Mouse (Mus musculus): ENCODE measurements at regions not wholly inside any gene's neighbourhood (a gene's known extent, or its start where the extent isn't known, plus 50 kb on each side); places are given as distances from the start of the nearest gene placed in this dataset.
"Not testable (repeated sequence)": the region's sequence is repeated elsewhere in the genome, so short reads cannot be mapped to it uniquely, and the experiment has no call there.

- no peaks in the 10 kb centered on the region for H3K27me3 ChIP-seq (ENCODE audit: poor library complexity, severe bottlenecking)
- no peaks in the 10 kb centered on the region for H3K36me3 ChIP-seq (replicated peaks)
- H3K4me3 ChIP-seq: no peak overlapping the region
- DNase-seq (ENCODE audit: extremely low spot score, low spot score): no peak
- no peaks in the 10 kb centered on the region for H3K9me3 ChIP-seq
- H3K27ac ChIP-seq: no peak overlapping the region
- H3K4me1 ChIP-seq: peaks cover 14% of the 10 kb centered on the region
- 51% methylated on average over 3 of the region's 3 CpGs for WGBS
These were observed 332.6 kb downstream of the Tdrd3 start for GRCm38 (mm10) chr14:87749068-87749467.

GRCm38 (mm10) chr14:87749762-87750161 is 333.3 kb downstream of the Tdrd3 start:
- Histone ChIP-seq H3K36me3 (replicated peaks) (no peaks in the 10 kb centered on the region), H3K27ac (no peak overlapping the region), H3K9me3 (no peaks in the 10 kb centered on the region), H3K4me1 (peaks cover 14% of the 10 kb centered on the region), H3K4me3 (no peak overlapping the region), H3K27me3 (ENCODE audit: poor library complexity, severe bottlenecking) (no peaks in the 10 kb centered on the region)
- DNase-seq (ENCODE audit: extremely low spot score, low spot score): no peak

- DNase-seq (ENCODE audit: extremely low spot score, low spot score): no peak
- no peaks in the 10 kb centered on the region for H3K27me3 ChIP-seq (ENCODE audit: poor library complexity, severe bottlenecking)
- peaks cover 11% of the 10 kb centered on the region for H3K4me1 ChIP-seq
- no peak overlapping the region for H3K27ac ChIP-seq
- no peak overlapping the region for H3K4me3 ChIP-seq
- no peaks in the 10 kb centered on the region for H3K36me3 ChIP-seq (replicated peaks)
- no peaks in the 10 kb centered on the region for H3K9me3 ChIP-seq
- WGBS: 87% methylated on average over 3 of the region's 3 CpGs
These were observed 334.3 kb downstream of the Tdrd3 start for GRCm38 (mm10) chr14:87750665-87751170.

GRCm38 (mm10) chr14:87754744-87755143 is 338.3 kb downstream of the Tdrd3 start:
- no peaks in the 10 kb centered on the region for H3K9me3 ChIP-seq
- H3K27ac ChIP-seq: no peak overlapping the region
- WGBS: 65% methylated on average over 4 of the region's 4 CpGs
- no peaks in the 10 kb centered on the region for H3K4me1 ChIP-seq
- H3K4me3 ChIP-seq: no peak overlapping the region
- no peaks in the 10 kb centered on the region for H3K36me3 ChIP-seq (replicated peaks)
- H3K27me3 ChIP-seq (ENCODE audit: poor library complexity, severe bottlenecking): no peaks in the 10 kb centered on the region
- DNase-seq (ENCODE audit: extremely low spot score, low spot score): no peak

- Histone ChIP-seq H3K9me3 (no peaks in the 10 kb centered on the region), H3K36me3 (replicated peaks) (no peaks in the 10 kb centered on the region), H3K27ac (no peak overlapping the region), H3K4me1 (peaks cover 8% of the 10 kb centered on the region), H3K4me3 (no peak overlapping the region), H3K27me3 (ENCODE audit: poor library complexity, severe bottlenecking) (no peaks in the 10 kb centered on the region)
- no peak for DNase-seq (ENCODE audit: extremely low spot score, low spot score)
These were observed 359.0 kb downstream of the Tdrd3 start for GRCm38 (mm10) chr14:87775332-87775890.

GRCm38 (mm10) chr14:87799803-87800202 is 383.4 kb downstream of the Tdrd3 start:
- DNase-seq (ENCODE audit: extremely low spot score, low spot score): no peak
- no peaks in the 10 kb centered on the region for H3K9me3 ChIP-seq

GRCm38 (mm10) chr14:87809664-87810063 is 393.2 kb downstream of the Tdrd3 start:
- not testable (repeated sequence) for DNase-seq (ENCODE audit: extremely low spot score, low spot score); H3K36me3 ChIP-seq (replicated peaks); H3K27me3 ChIP-seq (ENCODE audit: poor library complexity, severe bottlenecking); H3K4me1 ChIP-seq; H3K27ac ChIP-seq; H3K4me3 ChIP-seq; H3K9me3 ChIP-seq
- WGBS: 94% methylated on average over 15 of the region's 15 CpGs

More at GRCm38 (mm10) chr14:87799803-87800202, 383.4 kb downstream of the Tdrd3 start:
- Histone ChIP-seq H3K27ac (no peak overlapping the region), H3K4me3 (no peak overlapping the region), H3K4me1 (no peaks in the 10 kb centered on the region), H3K36me3 (replicated peaks) (no peaks in the 10 kb centered on the region), H3K27me3 (ENCODE audit: poor library complexity, severe bottlenecking) (no peaks in the 10 kb centered on the region)
- 89% methylated on average over 1 of the region's 1 CpGs for WGBS

GRCm38 (mm10) chr14:87844120-87844519 is 427.7 kb downstream of the Tdrd3 start:
- no peaks in the 10 kb centered on the region for H3K36me3 ChIP-seq (replicated peaks)
- no peak overlapping the region for H3K27ac ChIP-seq
- H3K4me1 ChIP-seq: no peaks in the 10 kb centered on the region
- no peak overlapping the region for H3K4me3 ChIP-seq
- 84% methylated on average over 2 of the region's 2 CpGs for WGBS
- DNase-seq (ENCODE audit: extremely low spot score, low spot score): no peak
- no peaks in the 10 kb centered on the region for H3K27me3 ChIP-seq (ENCODE audit: poor library complexity, severe bottlenecking)
- H3K9me3 ChIP-seq: no peaks in the 10 kb centered on the region

GRCm38 (mm10) chr14:87861486-87861885 is 445.0 kb downstream of the Tdrd3 start:
- no peak overlapping the region for H3K4me3 ChIP-seq
- H3K9me3 ChIP-seq: no peaks in the 10 kb centered on the region
- peaks cover 17% of the 10 kb centered on the region for H3K4me1 ChIP-seq
- WGBS: 89% methylated on average over 3 of the region's 3 CpGs
- H3K36me3 ChIP-seq (replicated peaks): no peaks in the 10 kb centered on the region
- no peak for DNase-seq (ENCODE audit: extremely low spot score, low spot score)
- H3K27ac ChIP-seq: no peak overlapping the region
- H3K27me3 ChIP-seq (ENCODE audit: poor library complexity, severe bottlenecking): peaks cover 8% of the 10 kb centered on the region; the same call in 1 of the 2 replicates

- Histone ChIP-seq H3K27me3 (ENCODE audit: poor library complexity, severe bottlenecking) (peaks cover 8% of the 10 kb centered on the region; the same call in 1 of the 2 replicates), H3K9me3 (no peaks in the 10 kb centered on the region), H3K27ac (peak overlapping the region; percentile 60), H3K4me1 (peaks cover 17% of the 10 kb centered on the region), H3K36me3 (replicated peaks) (no peaks in the 10 kb centered on the region), H3K4me3 (no peak overlapping the region)
- no peak for DNase-seq (ENCODE audit: extremely low spot score, low spot score)
- 87% methylated on average over 9 of the region's 9 CpGs for WGBS
These were observed 448.2 kb downstream of the Tdrd3 start for GRCm38 (mm10) chr14:87864388-87865215.

GRCm38 (mm10) chr14:87865216-87866202 is 449.1 kb downstream of the Tdrd3 start:
- Histone ChIP-seq H3K36me3 (replicated peaks) (no peaks in the 10 kb centered on the region), H3K27me3 (ENCODE audit: poor library complexity, severe bottlenecking) (peaks cover 8% of the 10 kb centered on the region; the same call in 1 of the 2 replicates), H3K4me1 (peaks cover 17% of the 10 kb centered on the region), H3K9me3 (no peaks in the 10 kb centered on the region), H3K27ac (peak overlapping the region; percentile 60), H3K4me3 (no peak overlapping the region)
- no peak for DNase-seq (ENCODE audit: extremely low spot score, low spot score)
- WGBS: 41% methylated on average over 14 of the region's 14 CpGs

- H3K27me3 ChIP-seq (ENCODE audit: poor library complexity, severe bottlenecking): no peaks in the 10 kb centered on the region
- no peak overlapping the region for H3K27ac ChIP-seq
- no peaks in the 10 kb centered on the region for H3K36me3 ChIP-seq (replicated peaks)
- H3K4me3 ChIP-seq: no peak overlapping the region
- DNase-seq (ENCODE audit: extremely low spot score, low spot score): no peak
- no peaks in the 10 kb centered on the region for H3K4me1 ChIP-seq
- no peaks in the 10 kb centered on the region for H3K9me3 ChIP-seq
- 91% methylated on average over 3 of the region's 3 CpGs for WGBS
These were observed 485.3 kb downstream of the Tdrd3 start for GRCm38 (mm10) chr14:87901784-87902183.

All from forebrain, embryonic 10.5 days (tissue).